Mouse (Mus musculus) urinary bladder, postnatal 36 days (tissue): ENCODE data around the gene Cox5b.
A peak's percentile ranks its signal among the peaks of the same experiment; 100 is the strongest.
"Not testable (repeated sequence)": the region's sequence is repeated elsewhere in the genome, so short reads cannot be mapped to it uniquely, and the experiment has no call there.

Source experiments
- DNase-seq, 2 experiments: peaks; one replicate each; pipeline ENCODE4 v3.0.0; 2022; ENCODE audit warnings: low spot score in 2 of 2, mixed read lengths in 1 of 2

Cox5b gene

GRCm38 (mm10) chr1:36691271-36692155 is at the start of gene Cox5b:
Cox5b (plus strand) TSS chr1:36691449.
- DNase-seq: peak; percentile 92 to 97

GRCm38 (mm10) chr1:36643957-36644614 is 47.2 kb upstream of the Cox5b start:
- DNase-seq: no peak

- DNase-seq: no peak
Observed at GRCm38 (mm10) chr1:36644615-36645007, 46.6 kb upstream of the Cox5b start.

GRCm38 (mm10) chr1:36646285-36646684 is 45.0 kb upstream of the Cox5b start:
- no peak for DNase-seq

- peak; percentile 33 to 57 for DNase-seq
Observed at GRCm38 (mm10) chr1:36647631-36648030, 43.6 kb upstream of the Cox5b start.

- DNase-seq: no peak
Observed at GRCm38 (mm10) chr1:36655039-36655438, 36.2 kb upstream of the Cox5b start.

- DNase-seq: no peak
Observed at GRCm38 (mm10) chr1:36656233-36656632, 35.0 kb upstream of the Cox5b start.

GRCm38 (mm10) chr1:36657658-36658415 is 33.4 kb upstream of the Cox5b start:
- no peak for DNase-seq

GRCm38 (mm10) chr1:36658621-36659399 is 32.4 kb upstream of the Cox5b start:
- DNase-seq: no peak

- no peak for DNase-seq
Observed at GRCm38 (mm10) chr1:36664457-36664856, 26.8 kb upstream of the Cox5b start.

GRCm38 (mm10) chr1:36665165-36665723 is 26.0 kb upstream of the Cox5b start:
- no peak for DNase-seq

GRCm38 (mm10) chr1:36665934-36666333 is 25.3 kb upstream of the Cox5b start:
- no peak for DNase-seq

GRCm38 (mm10) chr1:36668007-36668406 is 23.2 kb upstream of the Cox5b start:
- not testable (repeated sequence) for DNase-seq

GRCm38 (mm10) chr1:36670256-36670655 is 21.0 kb upstream of the Cox5b start:
- no peak for DNase-seq

- DNase-seq: no peak
Observed at GRCm38 (mm10) chr1:36671260-36671659, 20.0 kb upstream of the Cox5b start.

- no peak for DNase-seq
Observed at GRCm38 (mm10) chr1:36672648-36673350, 18.4 kb upstream of the Cox5b start.

GRCm38 (mm10) chr1:36674936-36675335 is 16.3 kb upstream of the Cox5b start:
- no peak for DNase-seq

- no peak for DNase-seq
Observed at GRCm38 (mm10) chr1:36680893-36681292, 10.4 kb upstream of the Cox5b start.

- DNase-seq: no peak
Observed at GRCm38 (mm10) chr1:36682620-36683355, 8.5 kb upstream of the Cox5b start, which contains the start of gene Fam178b. Fam178b (minus strand) TSS chr1:36683183.
